Mouse (Mus musculus) MEL (cell line): Measurements from ENCODE around the gene Cacna1f. TPM values are rescaled to one million over a fixed set of nuclear protein-coding genes. Genes with fewer than 3 reads are reported as not detected.

Source experiments
- DNase-seq: peaks from one replicate; pipeline ENCODE4 v3.0.0; 2011; ENCODE audit warnings: low read depth, low spot score
- H3K27ac ChIP-seq: 2 replicates; pipeline ENCODE4 v1.5.1; 2012; ENCODE audit warnings: low read depth, mild to moderate bottlenecking, control low read depth, low read length, moderate library complexity; ENCODE audit not compliant: control insufficient read depth
- H3K27me3 ChIP-seq, 2 experiments: fragments of 150-350 bp in 1 of 2; sonication (generic) in 1 of 2; 2 replicates each; pipeline ENCODE4 v1.6.1; 2012; ENCODE audit warnings: low read length in 2 of 2, mild to moderate bottlenecking in 2 of 2, improper control_type of control experiment in 1 of 2, moderate library complexity in 1 of 2; ENCODE audit not compliant: insufficient read depth in 2 of 2, control insufficient read depth in 1 of 2
- H3K36me3 ChIP-seq, 2 experiments: 2 replicates each; pipeline ENCODE4 v1.6.1; 2012 to 2014; ENCODE audit warnings: low read length in 2 of 2, improper control_type of control experiment in 1 of 2, inconsistent platforms in 1 of 2, mild to moderate bottlenecking in 1 of 2; ENCODE audit not compliant: insufficient read depth in 2 of 2, control insufficient read depth in 1 of 2
- H3K4me1 ChIP-seq, 2 experiments: fragments of 150-350 bp in 1 of 2; sonication (generic) in 1 of 2; 2 replicates each; pipeline ENCODE4 v1.6.1; 2012; ENCODE audit warnings: low read length in 2 of 2, improper control_type of control experiment in 1 of 2, mild to moderate bottlenecking in 1 of 2; ENCODE audit not compliant: insufficient read depth in 2 of 2, control insufficient read depth in 1 of 2
- H3K4me3 ChIP-seq, 2 experiments: fragments of 150-350 bp in 1 of 2; sonication (generic) in 1 of 2; 2 replicates each; pipeline ENCODE4 v1.5.1; 2012; ENCODE audit warnings: low read depth in 2 of 2, low read length in 2 of 2, mild to moderate bottlenecking in 2 of 2, moderate library complexity in 2 of 2, control low read depth in 1 of 2, improper control_type of control experiment in 1 of 2; ENCODE audit not compliant: control insufficient read depth in 1 of 2, insufficient read depth in 1 of 2
- H3K79me2 ChIP-seq: 2 replicates; pipeline ENCODE4 v1.6.1; 2012; ENCODE audit warnings: mild to moderate bottlenecking, low read length, moderate library complexity; ENCODE audit not compliant: control insufficient read depth, poor library complexity, insufficient read depth
- H3K9ac ChIP-seq: 2 replicates; pipeline ENCODE4 v1.6.1; 2012; ENCODE audit warnings: low read depth, mild to moderate bottlenecking, control low read depth, low read length, moderate library complexity; ENCODE audit not compliant: control insufficient read depth, poor library complexity, severe bottlenecking
- H3K9me3 ChIP-seq: fragments of 150-350 bp; sonication (generic); replicated peaks from 2 replicates; pipeline ENCODE4 v1.6.1; 2012; ENCODE audit warnings: mild to moderate bottlenecking, low read length, improper control_type of control experiment, moderate library complexity; ENCODE audit not compliant: insufficient read depth
- BHLHE40 ChIP-seq: IDR thresholded peaks from 2 replicates; pipeline ENCODE4 v1.6.1; 2012; ENCODE audit warnings: low read depth, mild to moderate bottlenecking, inconsistent platforms, low read length, improper control_type of control experiment, borderline replicate concordance
- CHD1 ChIP-seq: IDR thresholded peaks from 2 replicates; pipeline ENCODE4 v1.6.1; 2012; ENCODE audit warnings: low read depth, mild to moderate bottlenecking, inconsistent platforms, low read length, improper control_type of control experiment
- CHD2 ChIP-seq: IDR thresholded peaks from 2 replicates; pipeline ENCODE4 v1.6.1; 2011; ENCODE audit warnings: low read length, improper control_type of control experiment
- CTCF ChIP-seq, 3 experiments: IDR thresholded peaks in 2 of 3; conservative IDR thresholded peaks in 1 of 3; 2 replicates each; pipeline ENCODE4 v1.5.1; 2011 to 2012; ENCODE audit warnings: low read length in 3 of 3, low read depth in 2 of 3, mild to moderate bottlenecking in 2 of 3, improper control_type of control experiment in 1 of 3, inconsistent platforms in 1 of 3, mixed read lengths in 1 of 3, moderate library complexity in 1 of 3; ENCODE audit not compliant: control insufficient read depth in 1 of 3, insufficient read depth in 1 of 3, poor library complexity in 1 of 3, severe bottlenecking in 1 of 3
- ELF1 ChIP-seq: IDR thresholded peaks from 2 replicates; pipeline ENCODE4 v1.6.1; 2014; ENCODE audit warnings: low read depth, mild to moderate bottlenecking, inconsistent platforms, low read length, improper control_type of control experiment, moderate library complexity
- ETS1 ChIP-seq: IDR thresholded peaks from 2 replicates; pipeline ENCODE4 v1.6.1; 2012; ENCODE audit warnings: low read depth, mild to moderate bottlenecking, inconsistent platforms, low read length, improper control_type of control experiment, moderate library complexity
- GATA1 ChIP-seq: IDR thresholded peaks from 2 replicates; pipeline ENCODE4 v1.6.1; 2011; ENCODE audit warnings: low read depth, low read length, improper control_type of control experiment
- JUND ChIP-seq: IDR thresholded peaks from 2 replicates; pipeline ENCODE4 v1.6.1; 2011; ENCODE audit warnings: low read depth, mild to moderate bottlenecking, improper control_type of control experiment, low read length
- MAX ChIP-seq: IDR thresholded peaks from 2 replicates; pipeline ENCODE4 v1.6.1; 2011; ENCODE audit warnings: low read length, improper control_type of control experiment
- MEF2A ChIP-seq: IDR thresholded peaks from 2 replicates; pipeline ENCODE4 v1.6.1; 2014; ENCODE audit warnings: low read depth, mild to moderate bottlenecking, inconsistent platforms, low read length, improper control_type of control experiment; ENCODE audit not compliant: poor library complexity, insufficient replicate concordance, severe bottlenecking; ENCODE audit errors: extremely low read depth
- MYB ChIP-seq: IDR thresholded peaks from 2 replicates; pipeline ENCODE4 v1.6.1; 2011; ENCODE audit warnings: mild to moderate bottlenecking, low read depth, low read length, improper control_type of control experiment
- MYC ChIP-seq: IDR thresholded peaks from 2 replicates; pipeline ENCODE4 v1.6.1; 2011; ENCODE audit warnings: low read depth, mild to moderate bottlenecking, low read length, improper control_type of control experiment, moderate library complexity
- NELFE ChIP-seq: IDR thresholded peaks from 2 replicates; pipeline ENCODE4 v1.6.1; 2011; ENCODE audit warnings: low read depth, low read length, improper control_type of control experiment
- POLR2AphosphoS2 ChIP-seq: IDR thresholded peaks from 2 replicates; pipeline ENCODE4 v1.6.1; 2011; ENCODE audit warnings: low read length, improper control_type of control experiment
- POLR2AphosphoS5 ChIP-seq: IDR thresholded peaks from 2 replicates; pipeline ENCODE4 v1.6.1; 2012; ENCODE audit warnings: low read depth, borderline replicate concordance, mild to moderate bottlenecking, inconsistent platforms, low read length, moderate library complexity, mixed read lengths
- RAD21 ChIP-seq: IDR thresholded peaks from 2 replicates; pipeline ENCODE4 v1.6.1; 2011; ENCODE audit warnings: mild to moderate bottlenecking, low read depth, low read length, improper control_type of control experiment
- RCOR1 ChIP-seq: IDR thresholded peaks from 2 replicates; pipeline ENCODE4 v1.6.1; 2012; ENCODE audit warnings: low read depth, mild to moderate bottlenecking, inconsistent platforms, low read length, improper control_type of control experiment
- SMC3 ChIP-seq: IDR thresholded peaks from 2 replicates; pipeline ENCODE4 v1.6.1; 2011; ENCODE audit warnings: low read depth, low read length, improper control_type of control experiment
- TAL1 ChIP-seq: IDR thresholded peaks from 2 replicates; pipeline ENCODE4 v1.6.1; 2012; ENCODE audit warnings: mild to moderate bottlenecking, inconsistent platforms, low read length, moderate library complexity, mixed read lengths
- TBP ChIP-seq: IDR thresholded peaks from 2 replicates; pipeline ENCODE4 v1.8.0; 2011; ENCODE audit warnings: low read depth, low read length, improper control_type of control experiment
- TCF12 ChIP-seq: IDR thresholded peaks from 2 replicates; pipeline ENCODE4 v1.6.1; 2014; ENCODE audit warnings: low read depth, mild to moderate bottlenecking, inconsistent platforms, low read length, improper control_type of control experiment, moderate library complexity
- UBTF ChIP-seq: IDR thresholded peaks from 2 replicates; pipeline ENCODE4 v1.6.1; 2012; ENCODE audit warnings: low read depth, mild to moderate bottlenecking, inconsistent platforms, low read length, improper control_type of control experiment, moderate library complexity, borderline replicate concordance; ENCODE audit not compliant: insufficient read depth
- USF2 ChIP-seq, 2 experiments: IDR thresholded peaks; 2 replicates each; pipeline ENCODE4 v1.6.1; 2011 to 2012; ENCODE audit warnings: improper control_type of control experiment in 2 of 2, low read length in 2 of 2, borderline replicate concordance in 1 of 2, inconsistent platforms in 1 of 2, low read depth in 1 of 2, mild to moderate bottlenecking in 1 of 2; ENCODE audit not compliant: insufficient read depth in 1 of 2
- ZNF384 ChIP-seq: IDR thresholded peaks from 2 replicates; pipeline ENCODE4 v1.6.1; 2012; ENCODE audit warnings: low read depth, mild to moderate bottlenecking, inconsistent platforms, low read length, improper control_type of control experiment
- polyA plus RNA-seq, 2 experiments: library from polyadenylated mRNA; stranded (reverse) in 1 of 2; unstranded in 1 of 2; fragments of >175 nt in 1 of 2; fragments of >200 nt in 1 of 2; gene quantifications; 2 replicates each; pipeline versions ENCODE4 v1.2.1 to v1.2.4; 2012; ENCODE audit warnings: low replicate concordance in 2 of 2, low read depth in 1 of 2; ENCODE audit not compliant: insufficient read length in 2 of 2, insufficient read depth in 1 of 2, missing spikeins in 1 of 2
- total RNA-seq: library from RNA; depleted of rRNA; stranded (reverse); fragments of 300-350 nt; gene quantifications from 2 replicates; pipeline ENCODE4 v1.2.3, GENCODE M21; 2012

Cacna1f gene
- total and polyA plus RNA-seq, 3 experiments: 0.17 TPM; not detected in 2

DNA sequence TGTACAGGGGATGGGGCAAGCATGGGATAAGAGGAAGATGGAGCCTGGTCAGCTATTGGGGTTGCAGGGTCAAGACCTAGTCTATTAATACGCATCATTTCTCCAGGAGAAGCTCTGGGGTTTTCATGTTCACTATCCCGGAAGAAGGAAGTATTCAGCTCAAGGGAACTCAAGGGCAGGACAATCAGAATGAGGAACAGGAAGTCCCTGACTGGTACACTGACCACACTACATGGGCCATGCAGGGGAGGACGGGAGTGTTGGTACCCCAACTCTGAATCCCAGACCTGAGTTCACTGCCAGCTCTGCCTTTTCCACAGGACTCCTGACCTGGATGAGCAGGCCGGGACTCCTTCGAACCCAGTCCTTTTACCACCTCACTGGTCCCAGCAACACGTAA, 25.7 kb downstream of the Cacna1f start:
- H3K4me1 ChIP-seq: peaks cover 0 to 7% of the 10 kb centered on the region in 2 experiments; a peak in 1 of 4 replicates
- no peak overlapping the region for H3K4me3 ChIP-seq
- no peaks in the 10 kb centered on the region for H3K9me3 ChIP-seq
- no peak overlapping the region for H3K27ac ChIP-seq
- no peak overlapping the region for H3K9ac ChIP-seq
- H3K27me3 ChIP-seq: no peaks in the 10 kb centered on the region
- DNase-seq: no peak
- 0 out of 2 replicates have a peak, but pooled peaks have one; percentile 23 for TF ChIP-seq ELF1
- TF ChIP-seq TCF12: no peak
- H3K79me2 ChIP-seq: no peaks in the 10 kb centered on the region
- no peaks in the 10 kb centered on the region for H3K36me3 ChIP-seq

DNA sequence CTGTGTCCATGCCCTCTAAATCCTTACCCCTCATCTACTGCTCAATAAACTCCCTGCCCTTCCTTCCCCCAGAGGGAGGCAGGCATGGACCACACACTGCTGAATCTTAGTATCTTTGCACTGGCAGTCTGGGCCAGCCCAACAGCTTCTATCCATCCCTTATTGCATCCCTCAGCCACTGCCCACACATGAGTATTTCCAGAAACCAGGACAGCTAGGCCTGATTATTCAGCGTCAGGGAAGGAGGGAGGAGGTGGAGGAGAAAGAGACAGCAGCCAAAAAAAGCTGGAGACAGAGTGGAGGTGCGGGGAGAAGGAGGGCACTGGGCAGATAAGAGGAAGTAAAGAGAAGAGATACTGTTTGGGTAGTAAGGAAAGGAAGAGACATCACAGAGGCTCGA, 28.2 kb downstream of the Cacna1f start:
- Histone ChIP-seq H3K27me3 (no peaks in the 10 kb centered on the region), H3K36me3 (peaks cover 0 to 4% of the 10 kb centered on the region in 2 experiments; a peak in 2 of 4 replicates), H3K9me3 (no peaks in the 10 kb centered on the region), H3K4me3 (no peak overlapping the region), H3K4me1 (peaks cover 0 to 7% of the 10 kb centered on the region in 2 experiments; a peak in 1 of 4 replicates), H3K27ac (no peak overlapping the region), H3K79me2 (no peaks in the 10 kb centered on the region; the same call in 1 of the 2 replicates), H3K9ac (no peak overlapping the region)
- no peak for TF ChIP-seq CHD1
- TF ChIP-seq NELFE: no peak
- TF ChIP-seq GATA1: 0 out of 2 replicates have a peak, but pooled peaks have one; percentile 14
- TF ChIP-seq MYC: no peak
- DNase-seq: peak; percentile 31

DNA sequence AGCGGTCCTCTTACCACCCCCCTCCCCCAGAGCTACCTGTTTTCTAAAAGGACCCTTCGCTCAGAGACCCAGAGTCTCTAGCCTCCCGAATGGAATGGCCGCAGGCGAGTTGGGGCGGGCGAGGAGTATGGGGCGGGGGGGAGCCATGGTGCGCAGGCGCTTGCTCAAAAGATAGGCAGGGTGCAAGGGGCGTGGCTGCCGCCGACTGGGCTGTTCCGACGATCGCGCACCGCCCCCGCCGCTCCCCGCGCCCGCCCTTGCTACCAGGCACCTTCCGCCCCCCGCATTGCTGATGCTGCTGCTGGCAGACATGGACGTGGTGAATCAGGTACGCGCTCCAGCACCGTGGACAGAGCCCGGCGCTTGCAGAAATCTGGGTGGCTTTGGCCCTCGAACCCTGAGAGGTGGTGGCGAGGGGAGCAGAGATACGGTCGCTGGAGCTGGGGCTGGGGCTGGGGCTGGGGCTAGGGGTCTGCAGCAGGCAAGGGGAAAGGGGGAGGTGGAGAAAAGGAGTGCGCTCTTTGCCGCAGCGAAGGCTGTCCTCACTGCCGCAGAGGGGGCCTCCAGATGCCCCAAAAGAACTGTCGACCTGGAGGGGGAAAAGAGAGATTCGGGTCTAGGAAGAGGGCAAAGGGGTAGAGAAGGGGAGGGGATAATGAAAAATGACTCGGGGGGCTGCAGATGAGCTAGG, 31.7 kb downstream of the Cacna1f start, which contains the start of gene Syp:
Gene Syp (plus strand): TSS at position 71 of the 691 bp plus-strand sequence.
- Histone ChIP-seq H3K4me3 (peak within 1 kb of the TSS; percentile 69 to 70), H3K9me3 (no peaks in the 10 kb centered on the region), H3K27ac (no peak within 1 kb of the TSS), H3K9ac (peak within 1 kb of the TSS; percentile 85), H3K36me3 (peaks cover 0 to 5% of the 10 kb centered on the region in 2 experiments; a peak in 2 of 4 replicates), H3K4me1 (peaks cover 0 to 18% of the 10 kb centered on the region in 2 experiments; a peak in 1 of 4 replicates), H3K79me2 (no peaks in the 10 kb centered on the region; the same call in 1 of the 2 replicates), H3K27me3 (no peaks in the 10 kb centered on the region)
- peak; percentile 96 for DNase-seq
- TF ChIP-seq TAL1: no peak
- no peak for TF ChIP-seq BHLHE40
- no peak for TF ChIP-seq CHD2
- peak; percentile 32; the same call in 1 of the 2 replicates for TF ChIP-seq SMC3
- TF ChIP-seq MAX: peak; percentile 56; the same call in 1 of the 2 replicates
- TF ChIP-seq MEF2A: no peak
- TF ChIP-seq RCOR1: peak; percentile 84
- TF ChIP-seq MYC: no peak
- TF ChIP-seq ETS1: 0 out of 2 replicates have a peak, but pooled peaks have one; percentile 24
- TF ChIP-seq POLR2AphosphoS5: no peak
- no peak for TF ChIP-seq MYB
- no peak for TF ChIP-seq CHD1
- no peak for TF ChIP-seq ZNF384
- TF ChIP-seq JUND: peak; percentile 88; the same call in 1 of the 2 replicates
- TF ChIP-seq POLR2AphosphoS2: no peak
- no peak for TF ChIP-seq USF2 (IDR thresholded peaks at IDR 0.05; ENCODE audit: borderline replicate concordance in 1 of 2, insufficient read depth in 1 of 2, low read depth in 1 of 2, low read length in 2 of 2)
- TF ChIP-seq RAD21: no peak
- no peak for TF ChIP-seq UBTF
- no peak for TF ChIP-seq CTCF (IDR thresholded peaks at IDR 0.05 in 2 of 3, conservative IDR thresholded peaks at IDR 0.05 in 1 of 3; ENCODE audit: control insufficient read depth in 1 of 3, insufficient read depth in 1 of 3, low read depth in 2 of 3, low read length in 3 of 3, poor library complexity in 1 of 3, severe bottlenecking in 1 of 3)
- TF ChIP-seq TBP: no peak
